5 mouse cellular contexts compared by ENCODE assay signal in the genomic region with DNA sequence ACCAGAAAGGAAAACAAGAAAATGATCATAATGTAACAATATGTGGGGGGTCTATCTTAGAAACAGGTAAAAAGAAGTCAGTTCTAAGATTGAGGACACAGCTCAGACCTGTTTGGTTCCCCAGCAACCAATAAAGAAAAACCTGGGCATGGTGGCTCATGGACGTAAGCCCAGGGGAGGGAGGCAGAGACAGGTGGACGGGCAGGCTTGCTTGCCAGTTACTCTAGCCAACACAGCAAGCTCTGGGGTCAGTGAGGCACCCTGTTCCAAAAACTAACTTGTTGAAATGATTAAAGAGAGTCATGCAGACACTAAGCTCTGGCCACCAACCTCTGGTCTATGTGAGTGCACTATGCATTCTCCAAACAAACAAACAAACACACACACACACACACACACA.
"Had no signal": no experiment of that assay in that cellular context is flagged by ENCODE, and none has a peak within 500 bp of the region (broad histone marks: within the 10 kb centered on the region; RNA-seq: fewer than 3 reads in every experiment).

No protein-coding gene starts in this region.

- DNase-seq: kidney, postnatal 25 days; lung, embryonic 14.5 days; lung, postnatal 10 days; right cerebral cortex, postnatal 14 days; thymus, postnatal 4 days had no signal
